Mouse (Mus musculus): ENCODE measurements around the gene Atf7ip. TPM values are rescaled to one million over a fixed set of nuclear protein-coding genes. Genes with fewer than 3 reads are reported as not detected.

Gene Atf7ip
- polyA plus RNA-seq, 1 experiment from 2014 or later, result 49.7 TPM

GRCm38 (mm10) chr6:136522658-136523057, 16.7 kb downstream of the Atf7ip start:
- H3K27me3 ChIP-seq (ENCODE audit: control insufficient read depth, insufficient read depth, low read length), result no peaks in the 10 kb centered on the region
- WGBS (ENCODE audit: insufficient replicate concordance), result 74% methylated on average over 5 of the region's 5 CpGs
- H3K9me3 ChIP-seq (replicated peaks; ENCODE audit: control insufficient read depth, low read length), result no peaks in the 10 kb centered on the region; the same call in 1 of the 2 replicates
- H3K27ac ChIP-seq (ENCODE audit: low read depth, low read length), result 0 out of 2 replicates have a peak overlapping the region, but pooled peaks have one; percentile 12
- H3K4me2 ChIP-seq, result no peak overlapping the region
- ATAC-seq (replicated peaks; ENCODE audit: insufficient number of reproducible peaks, low FRiP score, low TSS enrichment), result no peak
- no peaks in the 10 kb centered on the region; the same call in 1 of the 2 replicates for H3K4me1 ChIP-seq (ENCODE audit: control insufficient read depth, insufficient read depth, low read length)
- no peak overlapping the region for H3K9ac ChIP-seq (ENCODE audit: low read depth, low read length)
- no peak overlapping the region for H3K4me3 ChIP-seq (ENCODE audit: low read depth, low read length)
- peaks cover 9% of the 10 kb centered on the region; the same call in 1 of the 2 replicates for H3K36me3 ChIP-seq (ENCODE audit: control insufficient read depth, insufficient read depth, low read length)

- H3K36me3 ChIP-seq (ENCODE audit: control insufficient read depth, insufficient read depth, low read length), result peaks cover 9% of the 10 kb centered on the region; the same call in 1 of the 2 replicates
- H3K4me1 ChIP-seq (ENCODE audit: control insufficient read depth, insufficient read depth, low read length), result peaks cover 2% of the 10 kb centered on the region; the same call in 1 of the 2 replicates
- no peak overlapping the region for H3K4me2 ChIP-seq
- no peaks in the 10 kb centered on the region for H3K27me3 ChIP-seq (ENCODE audit: control insufficient read depth, insufficient read depth, low read length)
- no peaks in the 10 kb centered on the region; the same call in 1 of the 2 replicates for H3K9me3 ChIP-seq (replicated peaks; ENCODE audit: control insufficient read depth, low read length)
- ATAC-seq (replicated peaks; ENCODE audit: insufficient number of reproducible peaks, low FRiP score, low TSS enrichment), result no peak
- H3K9ac ChIP-seq (ENCODE audit: low read depth, low read length), result no peak overlapping the region
- 72% methylated on average over 4 of the region's 4 CpGs for WGBS (ENCODE audit: insufficient replicate concordance)
- H3K4me3 ChIP-seq (ENCODE audit: low read depth, low read length), result no peak overlapping the region
- peak overlapping the region; percentile 38 for H3K27ac ChIP-seq (ENCODE audit: low read depth, low read length)
Observed at GRCm38 (mm10) chr6:136524751-136525150, 18.8 kb downstream of the Atf7ip start.

DNA sequence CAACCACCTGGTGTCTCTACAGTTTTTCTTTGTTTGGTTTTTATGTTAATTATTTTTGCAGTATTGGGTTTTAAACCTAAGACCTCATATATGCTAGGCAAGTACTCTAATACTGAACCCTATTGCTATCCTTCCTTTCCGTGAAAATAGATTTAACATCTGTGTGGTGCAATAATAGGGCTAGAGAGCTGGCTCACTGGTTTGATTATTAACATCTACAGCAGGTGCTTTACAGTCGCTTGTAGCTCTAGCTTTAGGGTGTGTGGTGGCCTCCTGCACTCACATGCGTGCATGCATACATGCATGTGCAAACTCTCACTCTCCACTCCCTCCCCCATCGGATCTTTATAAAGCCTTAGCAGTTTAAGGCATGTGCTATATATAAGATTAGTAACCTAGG, 19.6 kb downstream of the Atf7ip start:
- H3K4me3 ChIP-seq (ENCODE audit: low read depth, low read length), result no peak overlapping the region
- H3K9me3 ChIP-seq (replicated peaks; ENCODE audit: control insufficient read depth, low read length), result no peaks in the 10 kb centered on the region; the same call in 1 of the 2 replicates
- H3K9ac ChIP-seq (ENCODE audit: low read depth, low read length), result no peak overlapping the region
- H3K4me1 ChIP-seq (ENCODE audit: control insufficient read depth, insufficient read depth, low read length), result peaks cover 2% of the 10 kb centered on the region; the same call in 1 of the 2 replicates
- 98% methylated on average over 4 of the region's 4 CpGs for WGBS (ENCODE audit: insufficient replicate concordance)
- peaks cover 9% of the 10 kb centered on the region; the same call in 1 of the 2 replicates for H3K36me3 ChIP-seq (ENCODE audit: control insufficient read depth, insufficient read depth, low read length)
- H3K27ac ChIP-seq (ENCODE audit: low read depth, low read length), result no peak overlapping the region
- H3K4me2 ChIP-seq, result no peak overlapping the region
- no peak for ATAC-seq (replicated peaks; ENCODE audit: insufficient number of reproducible peaks, low FRiP score, low TSS enrichment)
- H3K27me3 ChIP-seq (ENCODE audit: control insufficient read depth, insufficient read depth, low read length), result no peaks in the 10 kb centered on the region

- Histone ChIP-seq H3K4me3 (ENCODE audit: low read depth, low read length) (no peak overlapping the region), H3K27ac (ENCODE audit: low read depth, low read length) (no peak overlapping the region), H3K4me1 (ENCODE audit: control insufficient read depth, insufficient read depth, low read length) (peaks cover 18% of the 10 kb centered on the region), H3K9me3 (replicated peaks; ENCODE audit: control insufficient read depth, low read length) (no peaks in the 10 kb centered on the region; the same call in 1 of the 2 replicates), H3K4me2 (no peak overlapping the region), H3K36me3 (ENCODE audit: control insufficient read depth, insufficient read depth, low read length) (peaks cover 7% of the 10 kb centered on the region; the same call in 1 of the 2 replicates), H3K27me3 (ENCODE audit: control insufficient read depth, insufficient read depth, low read length) (no peaks in the 10 kb centered on the region), H3K9ac (ENCODE audit: low read depth, low read length) (no peak overlapping the region)
- 40% methylated on average over 2 of the region's 2 CpGs for WGBS (ENCODE audit: insufficient replicate concordance)
- ATAC-seq (replicated peaks; ENCODE audit: insufficient number of reproducible peaks, low FRiP score, low TSS enrichment), result no peak
Observed at GRCm38 (mm10) chr6:136529156-136529555, 23.2 kb downstream of the Atf7ip start.

GRCm38 (mm10) chr6:136531792-136532230, 25.8 kb downstream of the Atf7ip start:
- Histone ChIP-seq H3K9me3 (replicated peaks; ENCODE audit: control insufficient read depth, low read length) (no peaks in the 10 kb centered on the region), H3K4me3 (ENCODE audit: low read depth, low read length) (no peak overlapping the region), H3K4me2 (peak overlapping the region; percentile 34), H3K9ac (ENCODE audit: low read depth, low read length) (peak overlapping the region; percentile 56; the same call in 1 of the 2 replicates), H3K27me3 (ENCODE audit: control insufficient read depth, insufficient read depth, low read length) (no peaks in the 10 kb centered on the region), H3K4me1 (ENCODE audit: control insufficient read depth, insufficient read depth, low read length) (peaks cover 27% of the 10 kb centered on the region), H3K36me3 (ENCODE audit: control insufficient read depth, insufficient read depth, low read length) (no peaks in the 10 kb centered on the region; the same call in 1 of the 2 replicates), H3K27ac (ENCODE audit: low read depth, low read length) (peak overlapping the region; percentile 91)
- WGBS (ENCODE audit: insufficient replicate concordance), result 17% methylated on average over 7 of the region's 7 CpGs
- ATAC-seq (replicated peaks; ENCODE audit: insufficient number of reproducible peaks, low FRiP score, low TSS enrichment), result no peak; the same call in 1 of the 2 replicates

DNA sequence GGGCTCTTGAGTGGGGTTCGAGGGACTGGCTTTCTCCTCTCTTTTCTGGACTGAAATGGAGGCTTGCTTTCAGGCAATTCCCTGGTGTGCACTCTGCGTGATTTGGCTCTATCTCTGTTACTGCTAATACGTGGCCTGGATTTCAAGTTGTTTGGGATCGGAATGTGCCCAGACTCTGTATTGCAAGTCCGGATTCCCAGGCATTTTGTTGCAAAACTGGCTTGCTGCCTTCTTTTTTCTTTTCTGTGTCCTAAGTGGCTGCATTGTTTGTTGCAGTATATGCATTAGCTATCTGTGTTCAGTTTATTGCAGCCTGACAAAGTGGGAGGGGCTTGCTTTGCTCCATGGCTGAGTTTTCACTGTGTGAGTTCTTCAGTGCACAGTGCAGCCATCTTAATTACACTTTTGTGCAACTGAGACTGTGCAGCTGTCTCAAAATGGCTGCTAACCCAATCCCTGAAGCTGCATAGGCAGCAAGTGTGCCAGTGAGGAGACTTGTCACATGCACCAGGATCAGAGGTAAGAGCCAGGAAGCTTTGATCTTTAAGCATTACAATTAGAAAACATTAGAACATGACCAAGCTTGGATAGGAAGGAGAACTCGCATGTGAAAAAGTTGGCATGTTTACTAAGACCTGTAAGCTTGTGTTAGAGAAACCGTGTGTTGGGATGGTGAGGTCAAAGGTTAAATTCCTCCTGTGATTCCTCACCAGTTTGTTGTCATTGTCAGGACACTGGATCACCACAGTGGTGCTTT, 26.7 kb downstream of the Atf7ip start:
- no peaks in the 10 kb centered on the region for H3K27me3 ChIP-seq (ENCODE audit: control insufficient read depth, insufficient read depth, low read length)
- H3K4me1 ChIP-seq (ENCODE audit: control insufficient read depth, insufficient read depth, low read length), result peaks cover 27% of the 10 kb centered on the region
- H3K4me3 ChIP-seq (ENCODE audit: low read depth, low read length), result peak overlapping the region; percentile 19; the same call in 1 of the 2 replicates
- peak overlapping the region; percentile 48 for H3K4me2 ChIP-seq
- H3K9ac ChIP-seq (ENCODE audit: low read depth, low read length), result no peak overlapping the region; the same call in 1 of the 2 replicates
- H3K27ac ChIP-seq (ENCODE audit: low read depth, low read length), result peak overlapping the region; percentile 91
- peaks cover 4% of the 10 kb centered on the region for H3K36me3 ChIP-seq (ENCODE audit: control insufficient read depth, insufficient read depth, low read length)
- no peaks in the 10 kb centered on the region for H3K9me3 ChIP-seq (replicated peaks; ENCODE audit: control insufficient read depth, low read length)
- peak; percentile 70 for ATAC-seq (replicated peaks; ENCODE audit: insufficient number of reproducible peaks, low FRiP score, low TSS enrichment)
- WGBS (ENCODE audit: insufficient replicate concordance), result 16% methylated on average over 7 of the region's 7 CpGs

GRCm38 (mm10) chr6:136533804-136534203, 27.8 kb downstream of the Atf7ip start:
- no peak overlapping the region for H3K27ac ChIP-seq (ENCODE audit: low read depth, low read length)
- ATAC-seq (replicated peaks; ENCODE audit: insufficient number of reproducible peaks, low FRiP score, low TSS enrichment), result no peak
- H3K4me2 ChIP-seq, result peak overlapping the region; percentile 20
- peaks cover 6% of the 10 kb centered on the region for H3K36me3 ChIP-seq (ENCODE audit: control insufficient read depth, insufficient read depth, low read length)
- H3K4me1 ChIP-seq (ENCODE audit: control insufficient read depth, insufficient read depth, low read length), result peaks cover 25% of the 10 kb centered on the region
- H3K4me3 ChIP-seq (ENCODE audit: low read depth, low read length), result no peak overlapping the region
- no peak overlapping the region for H3K9ac ChIP-seq (ENCODE audit: low read depth, low read length)
- WGBS (ENCODE audit: insufficient replicate concordance), result 62% methylated on average over 4 of the region's 4 CpGs
- H3K27me3 ChIP-seq (ENCODE audit: control insufficient read depth, insufficient read depth, low read length), result no peaks in the 10 kb centered on the region
- H3K9me3 ChIP-seq (replicated peaks; ENCODE audit: control insufficient read depth, low read length), result no peaks in the 10 kb centered on the region

- Histone ChIP-seq H3K36me3 (ENCODE audit: control insufficient read depth, insufficient read depth, low read length) (peaks cover 6% of the 10 kb centered on the region), H3K4me3 (ENCODE audit: low read depth, low read length) (no peak overlapping the region), H3K27ac (ENCODE audit: low read depth, low read length) (0 out of 2 replicates have a peak overlapping the region, but pooled peaks have one; percentile 41), H3K4me1 (ENCODE audit: control insufficient read depth, insufficient read depth, low read length) (peaks cover 25% of the 10 kb centered on the region), H3K9ac (ENCODE audit: low read depth, low read length) (no peak overlapping the region), H3K4me2 (no peak overlapping the region; the same call in 1 of the 2 replicates), H3K27me3 (ENCODE audit: control insufficient read depth, insufficient read depth, low read length) (no peaks in the 10 kb centered on the region), H3K9me3 (replicated peaks; ENCODE audit: control insufficient read depth, low read length) (no peaks in the 10 kb centered on the region)
- WGBS (ENCODE audit: insufficient replicate concordance), result 42% methylated on average over 3 of the region's 3 CpGs
- ATAC-seq (replicated peaks; ENCODE audit: insufficient number of reproducible peaks, low FRiP score, low TSS enrichment), result no peak
Observed at GRCm38 (mm10) chr6:136534444-136534843, 28.5 kb downstream of the Atf7ip start.
